Mouse (Mus musculus) spleen, adult 18-20 months (tissue): ENCODE measurements around the gene Ext2.

Experiments used
- DNase-seq, 2 experiments: peaks; one replicate each; pipeline ENCODE4 v3.0.0; 2022; ENCODE audit warnings: mixed read lengths in 2 of 2

Ext2 gene

DNA sequence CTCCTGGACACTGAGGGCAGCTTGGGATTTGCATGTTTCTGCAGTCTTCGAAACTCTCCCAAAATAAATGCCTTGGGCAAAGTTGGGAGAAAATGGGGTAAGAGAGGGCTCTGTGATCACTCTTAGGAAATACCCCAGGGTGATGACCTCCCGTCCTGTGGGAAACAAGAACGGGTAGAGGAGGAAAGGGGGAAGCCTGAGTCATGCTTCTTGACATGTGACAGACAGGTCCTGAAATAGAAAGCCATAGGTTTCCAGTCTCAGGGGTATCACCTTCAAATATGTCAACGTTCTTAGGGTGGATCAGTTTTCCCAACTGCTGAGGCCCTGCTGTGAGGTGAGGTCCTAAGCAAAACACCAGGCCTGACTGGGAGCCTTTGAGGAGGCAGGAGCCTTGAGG is 46.9 kb downstream of the Ext2 start:
- no peak for DNase-seq

DNA sequence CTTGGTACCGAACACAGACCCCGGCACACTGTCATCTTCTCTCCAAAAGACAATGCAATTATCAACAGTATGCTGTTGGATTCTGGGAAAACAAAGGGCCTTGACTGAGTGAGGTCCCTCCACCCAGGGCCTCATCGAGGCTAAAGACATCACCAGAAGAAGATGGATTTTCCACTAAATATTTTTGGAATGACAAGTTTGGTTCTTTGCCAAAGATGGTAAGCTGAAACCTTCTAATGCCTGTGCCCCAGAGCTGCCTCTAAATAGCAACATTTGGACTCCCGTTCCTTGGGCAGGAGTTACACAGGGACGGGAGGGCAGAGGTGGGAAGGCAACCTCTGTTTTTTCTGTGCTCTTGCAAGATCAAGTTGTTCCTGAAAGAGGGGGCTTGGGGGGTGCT is 47.4 kb downstream of the Ext2 start:
- DNase-seq, result no peak

DNA sequence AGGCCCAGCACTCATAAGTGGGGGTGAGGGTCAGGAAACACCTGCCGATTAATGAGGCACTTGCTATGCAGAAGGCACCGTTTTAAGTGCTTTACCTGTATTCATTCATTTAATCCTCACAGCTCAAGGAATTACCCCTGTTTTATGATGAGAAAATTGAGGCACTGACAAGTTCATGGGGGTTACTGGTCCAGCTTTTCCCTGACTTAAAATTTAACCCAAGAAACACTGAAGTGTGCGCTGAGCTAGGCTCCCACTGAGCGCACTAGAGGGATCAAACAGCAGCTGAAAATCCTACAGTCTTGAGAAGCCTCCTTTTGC is 49.6 kb downstream of the Ext2 start:
- DNase-seq, result no peak

DNA sequence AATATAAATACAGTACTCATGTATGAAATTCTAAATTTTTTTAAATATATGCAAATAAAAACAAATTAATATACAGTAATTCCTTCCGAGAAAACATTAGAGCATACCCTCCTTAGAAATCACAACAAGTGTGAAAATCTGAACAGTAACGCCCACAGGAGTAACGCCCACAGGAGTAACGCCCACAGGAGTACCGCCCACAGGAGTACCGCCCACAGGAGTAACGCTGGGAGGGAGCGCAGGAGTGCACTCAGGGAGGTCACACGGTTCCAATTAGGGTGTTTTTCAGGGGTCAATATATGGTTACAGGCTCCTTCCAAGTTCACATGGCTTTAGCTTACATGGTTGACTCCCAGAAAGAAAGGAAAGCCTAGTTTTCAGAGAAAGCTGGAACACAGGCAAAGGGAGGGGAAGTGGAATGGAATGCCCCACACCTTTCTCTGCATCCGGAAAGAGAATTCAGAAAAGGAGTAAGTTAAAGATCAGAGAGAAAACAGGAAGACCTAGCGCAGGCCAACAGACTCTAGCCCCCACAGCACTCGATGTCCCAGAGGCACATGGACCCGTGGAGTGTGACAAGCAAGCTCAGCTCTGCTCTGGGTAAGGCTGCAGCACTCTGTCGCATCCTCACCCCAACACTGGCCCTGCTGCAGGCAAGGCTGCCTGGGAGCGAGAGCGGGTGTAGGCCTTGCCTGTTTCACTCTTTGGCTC is 50.2 kb downstream of the Ext2 start:
- DNase-seq, result no peak

DNA sequence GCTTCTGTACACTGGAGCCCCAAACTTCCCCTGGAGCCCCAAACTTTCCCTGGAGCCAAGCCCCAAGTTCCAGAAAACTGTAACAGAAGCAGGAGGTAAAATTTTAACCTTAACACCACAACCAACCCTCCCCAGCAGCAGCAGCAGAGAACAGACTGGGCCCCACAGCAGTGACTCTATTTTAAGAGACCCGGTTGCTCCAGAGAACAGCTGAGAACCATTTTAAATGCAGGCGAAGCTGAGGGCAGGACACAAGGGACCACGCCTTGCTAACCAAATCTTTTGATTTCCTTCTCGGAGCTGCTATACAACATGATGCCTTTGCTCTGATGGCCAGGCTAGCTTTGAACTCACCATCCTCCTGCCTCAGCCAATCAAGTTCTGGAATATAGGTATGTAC is 51.5 kb downstream of the Ext2 start:
- DNase-seq, result no peak

DNA sequence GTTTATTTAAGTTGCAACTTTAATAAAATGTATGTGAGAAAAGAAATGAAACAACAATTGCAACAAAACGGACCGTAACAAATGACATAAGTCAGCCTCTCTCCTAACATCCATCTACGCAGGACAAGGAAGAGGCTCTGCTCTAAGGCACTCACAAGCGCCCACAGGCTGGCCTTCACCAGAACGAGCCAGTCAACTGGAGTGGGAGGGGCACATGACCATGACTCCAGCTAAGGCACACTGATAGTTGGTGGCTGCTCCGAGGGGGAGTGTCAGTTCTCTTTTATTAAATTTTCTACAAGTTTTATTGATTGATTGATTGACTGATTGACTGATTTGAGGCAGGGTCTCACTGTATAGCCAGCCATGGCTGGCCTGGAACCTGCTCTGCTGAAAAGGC is 52.5 kb downstream of the Ext2 start:
- DNase-seq, result no peak

DNA sequence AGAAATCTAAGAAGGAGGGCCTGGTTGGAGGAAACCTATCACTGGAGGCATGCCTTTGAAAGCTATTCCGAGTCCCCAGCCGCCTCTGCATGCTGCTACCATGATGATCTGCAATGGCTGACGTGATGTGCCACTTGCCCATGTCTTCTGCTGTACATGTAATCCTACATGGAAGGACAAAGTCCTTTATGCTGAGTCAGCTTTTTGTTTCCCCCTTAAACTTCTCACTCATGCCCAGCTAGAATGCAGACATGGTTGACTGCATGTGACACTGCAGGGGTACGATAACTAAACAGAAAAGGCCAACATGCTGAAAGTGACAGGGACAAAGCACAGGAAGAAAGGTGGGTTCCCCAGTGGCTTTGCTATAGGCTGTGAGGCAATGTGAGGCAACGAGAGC is 56.6 kb downstream of the Ext2 start:
- DNase-seq, result no peak

DNA sequence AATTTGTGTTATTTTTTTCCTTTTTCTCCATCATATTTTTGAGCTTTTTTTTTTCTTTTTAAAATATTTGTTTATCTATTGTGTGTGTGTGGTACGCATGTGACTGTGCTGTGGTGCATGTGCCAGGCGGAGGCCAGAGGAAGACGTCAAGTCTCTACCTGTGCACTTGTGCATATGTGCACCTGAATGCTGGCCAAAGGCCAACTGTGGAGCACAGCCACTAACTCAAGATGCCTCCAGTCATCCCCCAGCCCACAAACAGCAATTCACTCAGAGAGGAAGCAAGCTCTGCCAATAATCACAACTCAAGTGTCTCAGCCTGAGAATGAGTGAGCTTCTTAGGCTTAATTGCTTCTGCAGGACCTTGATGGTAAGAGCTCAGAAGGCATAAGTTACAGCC is 58.2 kb downstream of the Ext2 start:
- DNase-seq, result no peak

DNA sequence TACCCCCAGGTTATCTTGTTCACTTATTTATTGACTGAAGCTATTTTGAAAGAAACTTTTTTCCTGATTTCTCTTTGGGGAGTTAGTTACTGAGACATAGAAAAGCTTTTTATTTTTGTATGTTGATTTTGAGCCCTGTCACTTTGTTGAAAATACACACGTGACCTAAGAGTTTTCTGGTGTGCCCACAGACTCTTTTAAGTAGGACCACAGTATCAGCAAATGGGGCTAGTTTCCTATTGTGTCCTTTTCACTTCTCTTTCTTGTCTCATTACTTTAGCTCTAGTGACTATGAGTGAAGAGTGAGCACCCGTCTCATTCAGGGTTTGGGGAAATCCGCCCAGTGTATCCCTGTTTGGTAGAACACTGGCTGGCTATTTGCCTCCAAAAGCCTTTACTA is 62.0 kb downstream of the Ext2 start:
- DNase-seq, result no peak

DNA sequence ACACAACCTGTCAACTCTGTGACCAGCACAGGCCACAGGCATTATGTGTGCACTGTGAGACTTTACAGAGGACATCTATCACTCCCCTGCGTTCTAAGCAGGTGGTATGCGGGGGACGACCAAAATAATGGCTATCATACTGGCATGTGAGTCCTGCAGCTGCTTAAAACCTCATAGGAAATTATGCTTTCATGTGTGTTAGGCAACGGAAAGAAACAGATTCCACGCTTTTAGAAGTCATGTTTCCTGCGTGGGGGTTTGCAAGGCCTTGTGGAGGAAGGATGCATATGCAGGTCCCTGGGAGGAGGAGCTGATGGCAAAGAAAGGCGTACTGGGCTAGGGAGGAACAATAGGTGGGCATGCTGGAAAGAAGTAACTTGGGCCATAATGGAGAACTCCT is 63.2 kb downstream of the Ext2 start:
- no peak for DNase-seq

DNA sequence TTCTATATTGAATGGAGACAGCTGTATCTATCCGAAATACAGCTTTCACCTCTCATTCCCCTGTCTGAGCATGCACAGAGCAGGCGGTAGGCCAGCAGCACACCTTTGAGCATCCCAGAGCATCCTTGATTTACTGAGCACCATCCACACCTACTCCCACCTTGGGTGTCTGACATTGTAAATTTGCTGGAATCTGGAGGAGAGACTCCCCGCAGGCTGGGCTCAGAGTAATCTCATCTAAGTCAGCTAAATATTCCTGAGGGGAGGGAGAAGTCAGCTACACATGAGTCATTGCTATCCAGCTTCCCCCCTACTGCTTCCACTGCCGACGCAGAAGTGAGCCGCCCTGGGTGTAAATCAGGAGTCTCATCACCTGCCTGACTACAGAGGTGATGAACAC is 64.1 kb downstream of the Ext2 start:
- no peak for DNase-seq

DNA sequence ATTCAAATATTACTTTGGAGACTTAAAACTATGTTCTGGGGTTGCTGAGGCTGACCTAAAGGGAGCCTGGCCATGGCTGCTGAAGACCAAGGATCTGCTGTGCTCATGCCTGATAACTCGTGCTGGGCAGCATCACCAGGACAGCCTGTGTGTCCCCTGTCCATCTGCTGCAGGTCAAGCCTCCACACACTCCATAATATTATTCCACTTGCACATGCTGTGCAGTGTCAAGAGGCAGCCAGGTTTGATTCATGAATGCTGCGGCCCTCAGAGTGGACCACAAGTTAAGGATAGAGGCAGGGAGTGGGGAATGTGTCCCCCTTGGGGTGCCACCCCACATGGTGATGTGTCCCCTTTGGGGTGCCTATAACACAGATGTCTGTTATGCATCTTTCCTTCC is 68.0 kb downstream of the Ext2 start:
- DNase-seq, result no peak

DNA sequence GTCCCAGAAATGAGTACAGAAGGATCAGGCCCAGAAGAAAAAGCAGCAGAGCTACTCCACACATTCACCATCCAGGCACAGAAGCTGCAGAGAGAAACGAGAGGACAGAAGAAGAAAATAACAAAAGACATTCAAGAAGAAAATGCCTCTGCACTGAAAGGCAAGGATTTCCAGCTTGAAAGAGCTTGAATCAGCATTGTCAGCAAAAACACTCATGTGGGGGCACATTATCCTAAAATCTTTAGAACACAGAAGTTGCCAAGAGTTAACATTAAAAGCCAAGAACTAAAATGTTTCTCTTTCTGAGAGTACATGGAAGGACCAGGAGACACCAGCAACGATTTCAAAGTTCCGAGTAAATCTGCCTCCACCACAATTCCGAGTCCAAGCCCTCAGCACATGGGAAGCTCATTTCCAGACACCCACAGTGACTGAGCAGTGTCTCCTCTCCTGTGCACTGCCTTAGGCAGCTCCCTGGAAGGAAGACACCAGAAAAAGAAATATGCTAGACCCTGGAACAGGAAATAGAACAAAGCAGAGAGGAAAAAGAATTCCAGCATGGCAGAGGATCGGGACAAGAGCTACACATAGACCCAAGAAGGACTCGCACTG is 69.1 kb downstream of the Ext2 start:
- no peak for DNase-seq

DNA sequence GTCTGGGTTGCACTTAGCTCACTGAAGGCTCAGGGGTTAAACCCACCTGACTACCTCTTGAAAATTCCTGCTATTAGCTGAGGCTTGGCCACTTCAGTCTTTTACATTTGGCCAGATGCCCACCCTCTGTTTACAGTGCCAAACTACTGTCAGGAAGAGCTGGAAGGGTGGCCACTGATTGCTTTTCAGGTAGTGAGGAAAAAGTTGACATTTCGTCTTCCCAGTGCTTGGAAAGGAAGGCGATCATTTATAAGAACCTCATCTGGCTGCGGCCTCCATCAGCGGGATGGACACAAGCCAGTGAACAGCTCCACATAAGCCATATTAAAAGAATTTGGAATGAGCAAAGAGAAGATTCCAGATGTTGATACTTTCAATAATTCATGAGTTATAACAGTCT is 72.7 kb downstream of the Ext2 start:
- DNase-seq, result no peak

DNA sequence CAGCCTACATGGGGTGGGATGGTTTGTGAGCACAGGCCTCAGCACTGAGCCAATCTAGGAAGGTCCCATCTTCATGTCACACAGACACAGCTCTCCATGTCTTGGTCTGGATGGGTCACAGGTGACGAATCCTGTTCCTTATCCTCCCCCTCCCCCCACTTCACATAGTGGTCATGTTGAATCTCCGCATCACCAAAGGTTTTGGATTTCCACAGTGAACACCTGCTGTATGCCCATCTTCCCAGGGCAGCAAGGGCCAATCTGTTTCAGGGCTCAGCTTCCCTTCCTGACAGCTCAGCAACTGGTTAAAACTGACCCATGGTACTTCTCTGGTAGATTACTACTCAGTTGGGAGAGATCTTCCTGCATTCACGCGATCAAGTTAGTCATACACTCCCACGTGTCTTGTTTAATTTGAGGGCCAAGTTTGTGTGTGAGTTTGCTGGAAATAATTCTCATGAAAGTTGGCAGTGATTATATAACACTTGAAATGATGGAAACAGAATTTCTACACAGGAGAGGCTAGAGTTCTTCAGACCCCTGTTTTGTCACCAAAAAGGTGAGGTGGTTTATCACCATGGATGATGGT is 74.7 kb downstream of the Ext2 start:
- no peak for DNase-seq

DNA sequence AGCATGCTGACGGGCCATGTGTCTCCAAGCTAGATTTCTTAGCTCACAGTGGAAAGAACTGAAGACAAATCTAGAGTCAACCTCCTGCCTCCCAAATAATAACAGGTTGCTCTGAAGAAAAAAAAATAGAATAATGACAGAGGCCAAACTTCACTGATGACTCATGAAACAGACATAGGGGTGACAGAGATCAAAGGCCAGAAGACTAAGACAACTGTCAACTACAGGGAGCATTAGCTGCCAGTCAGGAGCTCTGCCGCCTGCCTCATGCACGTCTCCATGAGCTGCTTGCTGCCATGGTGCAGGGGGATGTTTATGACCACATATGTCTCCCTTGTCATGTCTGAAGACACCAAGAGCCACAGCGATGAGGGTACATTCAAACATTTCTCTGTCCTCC is 75.7 kb downstream of the Ext2 start:
- no peak for DNase-seq

DNA sequence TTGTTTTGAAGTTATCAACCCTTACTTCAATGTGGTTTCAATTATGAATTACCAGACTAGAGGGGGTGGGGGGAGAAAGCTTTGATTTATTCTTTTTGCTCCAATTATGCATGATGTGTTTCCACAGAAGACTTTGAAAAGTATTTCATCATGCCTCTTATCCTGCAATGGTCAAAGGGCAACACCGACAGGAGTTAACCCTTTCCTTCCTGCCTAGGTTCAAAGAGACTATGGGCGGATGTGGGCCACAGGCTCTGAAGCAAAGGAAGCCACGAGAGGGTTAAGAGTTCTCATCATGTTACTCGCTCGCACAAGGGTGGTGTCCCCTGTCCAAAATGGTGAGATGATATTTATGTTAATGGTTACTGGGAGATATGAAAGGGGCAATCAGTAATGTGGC is 76.2 kb downstream of the Ext2 start:
- DNase-seq, result no peak

DNA sequence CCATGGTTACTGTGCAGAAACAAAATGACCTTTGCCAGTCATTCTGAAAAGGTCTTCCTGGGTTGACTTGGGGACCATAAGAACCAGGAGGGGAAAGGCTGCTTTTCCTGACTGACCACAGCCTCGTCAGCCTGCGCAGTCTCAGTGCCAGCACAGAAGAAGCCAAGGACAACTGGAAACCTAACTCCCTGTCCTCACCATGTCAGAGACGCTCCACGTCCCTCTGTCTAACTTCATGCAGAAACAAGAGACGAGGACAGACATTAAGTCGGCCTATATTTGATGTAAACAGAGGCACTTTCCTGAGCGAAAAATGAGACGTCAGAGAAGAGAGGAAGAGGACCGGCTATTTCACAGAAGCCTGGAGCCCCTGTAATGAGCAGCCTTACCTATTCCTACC is 76.6 kb downstream of the Ext2 start:
- no peak for DNase-seq

DNA sequence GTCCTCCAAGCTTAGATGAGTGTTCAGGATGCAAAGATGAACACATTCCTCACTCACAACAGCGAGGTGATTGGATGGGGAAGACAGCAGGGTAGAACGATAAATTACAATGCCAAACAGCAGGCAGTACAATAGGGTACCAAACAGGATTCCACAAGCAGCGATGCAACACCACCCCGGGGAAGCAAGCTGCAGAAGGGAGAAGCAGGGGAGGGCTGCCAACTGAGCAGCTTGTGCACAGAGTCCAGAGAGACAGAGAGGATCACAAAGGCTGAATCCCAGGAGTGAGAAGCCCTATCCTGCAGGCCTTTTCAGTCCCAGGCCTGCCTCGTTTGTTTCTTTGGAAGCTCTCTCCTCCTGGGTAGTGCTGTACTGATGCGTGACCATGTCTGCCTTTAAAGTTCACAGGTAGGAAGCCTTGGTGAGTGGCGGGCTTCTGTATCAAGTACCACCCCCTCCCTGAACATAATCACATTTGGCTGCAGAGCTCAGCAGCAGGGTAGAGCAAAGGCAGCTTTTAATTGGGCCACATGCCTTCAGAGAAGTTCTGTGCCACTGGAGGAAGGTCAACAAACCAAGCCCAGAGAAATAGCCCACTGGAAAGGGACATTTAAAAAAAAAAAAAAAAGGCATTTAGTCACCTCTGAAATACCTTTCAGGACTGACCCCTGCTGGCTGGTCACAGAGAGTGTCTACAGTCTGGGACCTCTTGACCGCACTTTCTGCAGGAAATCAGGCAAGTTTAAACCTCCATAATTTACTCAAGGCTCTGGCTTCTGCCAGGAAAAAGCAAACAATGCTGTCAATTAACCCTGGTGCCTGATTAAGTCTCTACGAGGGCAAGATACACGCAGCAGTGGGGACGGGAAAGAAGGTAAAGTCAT is 77.8 kb downstream of the Ext2 start:
- no peak for DNase-seq

DNA sequence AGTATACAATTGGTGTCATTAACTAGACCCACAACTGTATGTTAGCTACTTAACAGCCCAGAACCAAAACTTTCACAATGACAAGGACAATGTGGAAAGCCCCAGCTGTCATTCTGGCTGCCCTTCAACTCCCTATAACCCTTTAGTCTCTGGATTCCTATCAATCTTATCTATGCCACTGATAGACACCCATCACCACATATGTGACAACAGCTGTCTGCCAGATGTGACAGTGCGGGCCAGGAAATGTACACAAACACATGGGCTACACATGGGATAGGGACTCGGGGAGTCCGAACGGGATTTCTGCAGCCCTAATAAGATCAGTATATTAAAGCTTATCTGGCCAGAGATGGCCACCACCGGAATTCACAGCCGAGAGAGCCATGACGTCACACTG is 80.7 kb downstream of the Ext2 start:
- no peak for DNase-seq

DNA sequence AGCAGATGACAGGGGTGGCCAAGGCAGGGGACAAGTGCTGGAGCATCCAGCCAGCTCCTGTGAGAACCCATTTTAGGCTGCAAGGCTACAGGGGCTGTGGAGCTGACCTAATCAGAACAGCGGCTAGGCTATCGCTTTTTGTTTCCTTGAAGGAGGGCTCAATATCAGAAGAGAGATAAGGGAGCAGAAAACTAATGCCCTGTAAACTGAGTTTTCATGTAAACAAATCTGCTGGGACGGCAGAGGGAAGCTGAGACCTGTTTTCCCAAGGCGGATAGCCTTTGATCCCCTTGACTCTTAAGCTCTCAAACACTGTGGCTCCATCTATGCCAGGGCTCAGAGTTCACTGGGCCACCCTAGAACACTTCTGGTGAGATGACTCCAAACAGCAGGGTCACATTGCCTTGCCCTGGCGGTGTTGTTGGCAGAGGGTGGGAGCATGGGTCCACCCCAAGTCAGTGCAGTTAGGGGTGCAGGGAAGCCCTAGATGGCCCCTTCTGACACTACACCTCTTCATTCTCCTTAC is 83.3 kb downstream of the Ext2 start:
- DNase-seq, result no peak

DNA sequence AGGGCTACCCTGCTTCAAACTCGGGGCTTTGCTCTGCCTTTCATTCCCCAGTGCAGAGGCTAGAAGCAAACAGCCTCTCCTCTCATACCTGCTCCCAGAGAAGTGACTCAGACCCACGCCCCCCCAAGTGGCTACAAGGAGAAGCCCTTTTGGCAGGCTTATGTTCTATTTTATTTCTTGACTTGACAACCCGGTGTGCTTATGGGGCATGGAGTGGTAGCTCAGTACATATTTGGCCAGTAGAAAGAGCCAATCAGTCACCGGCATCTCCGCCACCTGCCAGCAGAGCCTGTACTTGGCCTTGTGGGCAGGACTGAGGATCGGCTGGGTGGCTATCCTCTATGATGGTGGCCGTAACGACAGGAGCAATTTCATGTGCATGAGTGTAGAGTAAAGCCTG is 85.2 kb downstream of the Ext2 start:
- DNase-seq, result no peak

DNA sequence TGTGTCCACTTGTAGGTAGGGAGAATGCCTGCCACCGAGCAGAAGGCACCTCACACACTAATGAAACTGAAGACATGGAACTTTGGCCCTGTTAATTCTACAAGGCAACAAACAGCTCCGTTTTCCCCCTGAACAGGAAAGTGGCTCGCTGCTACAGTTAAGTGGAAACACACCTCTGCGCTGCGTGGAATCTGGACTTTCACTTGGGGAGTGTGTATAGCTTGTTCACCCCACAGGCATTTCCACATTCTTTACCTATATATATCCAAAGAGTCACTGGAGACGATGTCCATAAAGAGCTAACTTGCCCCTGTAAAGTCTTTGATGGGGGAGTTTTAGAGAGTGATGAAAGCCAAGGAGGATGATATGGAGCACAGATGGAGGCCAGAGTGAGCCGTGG is 89.7 kb downstream of the Ext2 start:
- DNase-seq, result no peak

DNA sequence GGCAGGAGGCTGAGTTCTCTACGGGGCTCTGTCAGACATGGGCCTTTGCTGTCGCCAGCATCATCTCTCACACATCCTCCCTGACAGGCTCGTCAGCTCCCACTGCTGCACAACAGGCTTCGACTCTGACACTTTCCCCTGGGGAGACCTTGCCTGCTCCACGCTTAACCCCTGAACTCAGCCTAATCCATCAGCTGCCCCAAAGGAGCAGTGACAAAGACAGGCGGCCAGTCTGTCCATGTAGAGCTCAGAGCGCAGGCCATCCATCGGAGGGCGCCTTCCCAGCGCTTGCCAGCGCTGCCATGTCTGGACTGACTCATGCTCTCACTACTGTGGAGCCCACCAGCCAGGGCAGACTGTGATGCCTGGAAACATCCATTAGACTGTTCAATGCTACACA is 92.8 kb downstream of the Ext2 start:
- no peak for DNase-seq
